Mouse (Mus musculus) lung, postnatal 0 days (tissue): ENCODE results near the gene Hspb9.

Experiments
- CTCF ChIP-seq: IDR thresholded peaks from 2 replicates; pipeline ENCODE4 v1.5.1; 2016; ENCODE audit warnings: antibody characterized with exemption, mild to moderate bottlenecking
- EP300 ChIP-seq: IDR thresholded peaks from 2 replicates; pipeline ENCODE4 v1.6.1; 2016; ENCODE audit warnings: antibody characterized with exemption, mild to moderate bottlenecking, control low read depth

- no peak for TF ChIP-seq CTCF
- no peak for TF ChIP-seq EP300
Measured at GRCm38 (mm10) chr11:100677810-100678209, 35.8 kb upstream of the Hspb9 start.
